Mouse (Mus musculus) thymus, adult 2 months (tissue): Measurements from ENCODE around the gene Gm19684. TPM values are rescaled to one million over a fixed set of nuclear protein-coding genes. Genes with fewer than 3 reads are reported as not detected.
"Not testable (repeated sequence)": the region's sequence is repeated elsewhere in the genome, so short reads cannot be mapped to it uniquely, and the experiment has no call there.

Experiments used
- DNase-seq: peaks from one replicate; pipeline ENCODE4 v3.0.0; 2021
- H3K27ac ChIP-seq: fragments of 200-500 bp; 2 replicates; pipeline ENCODE4 v1.5.1; 2012; ENCODE audit warnings: low read length, control low read depth; ENCODE audit not compliant: control insufficient read depth, insufficient read depth
- H3K27me3 ChIP-seq: fragments of 200-500 bp; 2 replicates; pipeline ENCODE4 v1.6.1; 2012; ENCODE audit warnings: mild to moderate bottlenecking, low read length, moderate library complexity, mixed read lengths; ENCODE audit not compliant: control insufficient read depth, insufficient read depth
- H3K36me3 ChIP-seq: fragments of 200-500 bp; 2 replicates; pipeline ENCODE4 v1.6.1; 2012; ENCODE audit warnings: mild to moderate bottlenecking, low read length, moderate library complexity; ENCODE audit not compliant: control insufficient read depth, insufficient read depth
- H3K4me1 ChIP-seq: fragments of 200-500 bp; replicated peaks from 2 replicates; pipeline ENCODE4 v1.6.1; 2012; ENCODE audit warnings: low read length; ENCODE audit not compliant: control insufficient read depth, insufficient read depth
- H3K4me3 ChIP-seq: fragments of 200-500 bp; 2 replicates; pipeline ENCODE4 v1.5.1; 2012; ENCODE audit warnings: mild to moderate bottlenecking, low read length, control low read depth, moderate library complexity; ENCODE audit not compliant: control insufficient read depth, insufficient read depth
- CTCF ChIP-seq: fragments of 200-500 bp; IDR thresholded peaks from 2 replicates; pipeline ENCODE4 v1.5.1; 2012; ENCODE audit warnings: mild to moderate bottlenecking, control low read depth, low read length, moderate library complexity, borderline replicate concordance; ENCODE audit not compliant: control insufficient read depth, poor library complexity, insufficient read depth; ENCODE audit errors: extremely low read depth
- POLR2A ChIP-seq: fragments of 200-500 bp; IDR thresholded peaks from 2 replicates; pipeline ENCODE4 v1.6.1; 2012; ENCODE audit warnings: mild to moderate bottlenecking, low read length, control low read depth, moderate library complexity; ENCODE audit not compliant: control insufficient read depth, poor library complexity, insufficient read depth; ENCODE audit errors: extremely low read depth
- WGBS: fragments of 180-500 bp; shearing (Covaris S2); methylation state at CpG from one replicate; pipeline ENCODE4 v1.1.7; 2018; 5-methylcytosine and 5-hydroxymethylcytosine counted together
- polyA plus RNA-seq: library from polyadenylated mRNA; depleted of rRNA; stranded (reverse); fragments of >200 nt; gene quantifications from 2 replicates; pipeline ENCODE4 v1.2.3, GENCODE M21; 2012; rRNA removed

The Gm19684 gene
- polyA plus RNA-seq, result 1.4 and 1.7 TPM in 2 replicates

DNA sequence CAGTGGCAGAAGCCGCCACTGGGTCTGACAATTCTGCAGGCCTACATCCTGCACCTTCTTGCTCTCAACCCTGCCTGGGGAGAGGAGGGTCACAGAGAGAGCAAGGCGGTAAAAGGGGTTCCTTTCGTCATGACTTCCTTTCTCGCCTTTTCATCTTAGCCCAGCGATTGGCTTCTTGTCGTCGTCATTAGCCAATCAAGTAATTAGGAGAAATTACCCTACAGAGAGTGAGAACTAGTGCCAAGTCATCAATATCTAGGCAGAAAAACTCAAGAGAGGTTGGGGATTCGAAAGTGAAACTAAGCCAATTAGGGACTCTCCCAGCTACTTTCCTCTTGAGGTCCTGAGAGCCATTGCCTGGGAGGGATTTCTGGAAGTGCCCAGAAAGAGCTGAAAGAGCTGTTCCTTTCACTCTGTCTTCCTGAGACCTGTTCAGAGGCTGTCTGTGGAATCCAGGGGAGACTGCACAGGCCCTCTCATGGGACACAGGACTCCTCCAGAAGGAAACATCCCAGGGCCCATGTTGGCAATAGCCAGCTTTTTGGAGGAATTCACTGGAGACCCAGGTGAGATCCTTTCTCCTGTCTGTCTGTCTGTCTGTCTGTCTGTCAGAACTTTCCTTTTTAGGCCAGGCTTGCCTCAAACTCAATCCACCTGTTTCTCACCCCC lies at the start of gene Gm19684:
Gm19684 (plus strand) TSS at position 327 of the 669 bp plus-strand sequence.
- DNase-seq, result peak; percentile 80
- WGBS, result 1% methylated on average over 8 of the region's 8 CpGs

DNA sequence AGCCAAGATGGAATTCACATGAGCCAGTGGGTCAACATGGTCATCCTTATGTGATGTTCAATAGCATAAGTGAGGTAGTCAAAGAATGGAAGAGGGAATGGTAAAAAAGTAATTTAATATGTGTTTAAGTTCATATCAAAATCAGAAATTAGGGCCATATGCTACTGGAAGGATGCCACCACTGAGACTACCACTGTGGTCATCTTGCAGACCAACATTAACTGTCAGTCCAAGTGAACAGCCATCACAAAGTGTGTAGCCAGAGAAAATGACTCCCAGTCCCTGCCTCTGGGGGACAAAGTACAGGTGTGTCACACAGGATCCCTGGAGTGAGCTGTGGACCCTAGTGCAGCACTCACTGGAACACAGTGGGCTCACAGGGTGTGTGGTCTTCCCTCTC lies 39.6 kb upstream of the Gm19684 start:
- H3K27ac ChIP-seq, H3K4me3 ChIP-seq, H3K27me3 ChIP-seq, H3K36me3 ChIP-seq, DNase-seq: not testable (repeated sequence)
- H3K4me1 ChIP-seq, result peaks cover 14% of the 10 kb centered on the region

More for the DNA sequence above, at the start of gene Gm19684:
- Histone ChIP-seq H3K4me1 (peaks cover 32% of the 10 kb centered on the region), H3K27ac (peak within 1 kb of the TSS; percentile 65), H3K4me3 (peak within 1 kb of the TSS; percentile 55)
- not testable (repeated sequence) for H3K27me3 ChIP-seq, H3K36me3 ChIP-seq
- peak; percentile 98 for TF ChIP-seq POLR2A

DNA sequence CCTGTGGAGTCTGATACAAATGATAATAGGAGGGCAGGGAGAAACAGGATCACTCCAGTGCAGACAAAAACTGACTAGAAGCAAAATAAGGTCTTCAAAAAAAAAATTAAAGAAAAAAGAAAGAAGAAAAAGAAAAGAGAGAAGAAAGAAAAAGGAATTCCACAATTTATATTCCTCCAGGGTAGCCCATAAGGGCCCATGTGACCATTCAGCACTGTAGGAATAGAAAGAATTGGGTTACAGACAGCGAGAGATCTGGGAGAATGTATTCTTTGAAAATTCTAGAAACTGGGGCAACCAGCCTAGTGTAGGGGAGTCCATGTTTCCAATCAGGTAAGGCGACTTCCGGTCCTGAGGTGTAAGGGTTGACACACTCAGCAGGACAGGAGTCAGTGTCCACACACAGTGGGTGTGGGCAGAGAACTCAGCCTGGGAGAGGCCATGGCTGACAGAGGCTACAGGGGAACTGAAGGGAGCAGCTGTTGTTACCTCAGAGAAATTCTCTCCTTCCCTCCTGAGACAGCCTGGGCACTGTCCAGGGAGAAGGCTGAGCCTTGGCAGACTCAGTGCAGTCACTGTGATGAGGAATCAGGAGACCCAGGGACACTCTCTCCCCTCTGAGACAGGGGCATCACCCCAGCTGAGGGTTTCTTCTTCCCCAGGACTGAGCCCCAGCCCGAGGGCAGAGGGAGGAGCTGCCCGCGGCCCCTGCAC lies 38.8 kb upstream of the Gm19684 start:
- 35% methylated on average over 6 of the region's 6 CpGs for WGBS
- Histone ChIP-seq H3K4me1 (peaks cover 14% of the 10 kb centered on the region), H3K4me3 (peak overlapping the region; percentile 57)
- H3K27ac ChIP-seq, H3K36me3 ChIP-seq, DNase-seq, H3K27me3 ChIP-seq: not testable (repeated sequence)

DNA sequence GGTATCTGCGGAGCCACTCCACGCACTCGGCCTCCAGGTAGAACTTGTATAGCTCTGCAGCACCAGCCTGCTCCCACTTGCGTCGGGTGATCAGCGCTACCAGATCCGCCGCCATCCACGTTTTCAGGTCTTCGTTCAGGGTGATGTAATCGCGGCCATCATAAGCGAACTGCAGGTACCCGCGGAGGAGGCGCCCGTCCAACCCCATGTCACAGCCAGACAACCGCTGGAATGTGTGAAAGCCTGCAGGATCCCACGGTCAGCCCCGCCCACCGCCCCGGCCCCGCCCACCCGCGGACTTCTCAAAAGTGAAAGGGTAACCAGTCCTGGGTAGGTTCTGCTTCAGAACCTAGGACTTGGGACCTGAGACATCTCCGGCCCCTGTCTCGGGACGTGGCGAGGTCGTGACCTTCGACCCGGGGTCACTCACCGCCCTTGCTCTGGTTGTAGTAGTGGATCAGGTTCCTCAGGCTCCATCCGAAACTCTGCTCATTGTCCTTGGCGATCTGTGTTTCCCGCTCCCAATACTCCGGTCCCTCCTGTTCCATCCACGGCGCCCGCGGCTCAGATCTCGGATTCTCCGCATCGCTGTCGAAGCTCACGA lies 38.1 kb upstream of the Gm19684 start:
- no peaks in the 10 kb centered on the region for H3K36me3 ChIP-seq
- peaks cover 14% of the 10 kb centered on the region for H3K4me1 ChIP-seq
- H3K4me3 ChIP-seq, result peak overlapping the region; percentile 57
- no peaks in the 10 kb centered on the region; the same call in 1 of the 2 replicates for H3K27me3 ChIP-seq
- peak; percentile 28 for DNase-seq
- WGBS, result under 1% methylated on average over 46 of the region's 46 CpGs
- no peak overlapping the region for H3K27ac ChIP-seq
- TF ChIP-seq CTCF (no peak), POLR2A (no peak)

DNA sequence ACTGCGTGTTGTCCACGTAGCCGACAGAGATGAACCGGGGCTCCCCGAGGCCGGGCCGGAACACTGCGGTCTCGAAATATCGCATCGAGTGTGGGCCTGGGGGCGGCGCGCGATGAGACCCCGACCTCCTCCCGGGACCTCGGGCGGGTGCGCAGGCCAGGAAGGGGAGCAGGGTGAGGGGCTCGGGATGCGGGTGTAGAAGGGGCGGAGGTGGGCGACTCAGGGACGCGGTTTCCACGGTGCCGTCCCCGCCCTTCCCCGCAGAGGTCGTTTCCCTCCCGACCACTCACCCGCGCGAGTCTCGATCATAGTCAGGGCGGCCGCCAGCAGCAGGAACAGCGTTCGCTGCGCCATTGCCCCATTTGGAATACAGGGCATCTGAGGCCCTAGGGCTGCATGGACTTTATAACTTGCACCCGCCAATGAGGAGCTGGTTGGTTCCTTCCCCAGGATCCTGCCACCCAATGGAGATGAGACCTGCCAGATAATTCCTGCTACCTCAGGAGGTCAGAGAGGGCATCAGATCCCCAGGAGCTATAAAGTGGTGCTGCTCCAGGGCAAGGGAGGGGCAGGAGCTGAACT lies 37.5 kb upstream of the Gm19684 start:
- Histone ChIP-seq H3K4me1 (peaks cover 14% of the 10 kb centered on the region), H3K36me3 (no peaks in the 10 kb centered on the region), H3K27me3 (no peaks in the 10 kb centered on the region; the same call in 1 of the 2 replicates), H3K4me3 (peak overlapping the region; percentile 57), H3K27ac (no peak overlapping the region)
- TF ChIP-seq POLR2A, result no peak
- no peak for TF ChIP-seq CTCF
- under 1% methylated on average over 42 of the region's 42 CpGs for WGBS
- DNase-seq, result peak; percentile 35

DNA sequence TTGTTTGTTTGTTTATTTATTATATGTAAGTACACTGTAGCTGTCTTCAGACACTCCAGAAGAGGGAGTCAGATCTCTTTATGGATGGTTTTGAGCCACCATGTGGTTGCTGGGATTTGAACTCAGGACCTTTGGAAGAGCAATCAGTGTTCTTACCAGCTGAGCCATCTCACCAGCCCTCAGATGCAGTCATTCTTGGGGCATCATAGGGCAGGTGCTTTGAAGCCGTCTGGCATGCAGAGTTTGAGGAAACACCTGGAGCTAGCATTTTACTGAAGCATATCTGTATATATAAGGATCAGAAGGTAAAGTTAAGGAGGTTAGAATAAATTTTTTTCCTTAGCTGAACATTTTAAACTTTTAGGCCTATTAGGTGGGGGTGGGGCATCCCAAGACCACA lies 35.5 kb upstream of the Gm19684 start:
- H3K4me1 ChIP-seq, result peaks cover 14% of the 10 kb centered on the region
- not testable (repeated sequence) for H3K27me3 ChIP-seq, H3K27ac ChIP-seq, H3K36me3 ChIP-seq, H3K4me3 ChIP-seq
- WGBS, result 9% methylated on average over 1 of the region's 1 CpGs
- DNase-seq, result peak; percentile 73

DNA sequence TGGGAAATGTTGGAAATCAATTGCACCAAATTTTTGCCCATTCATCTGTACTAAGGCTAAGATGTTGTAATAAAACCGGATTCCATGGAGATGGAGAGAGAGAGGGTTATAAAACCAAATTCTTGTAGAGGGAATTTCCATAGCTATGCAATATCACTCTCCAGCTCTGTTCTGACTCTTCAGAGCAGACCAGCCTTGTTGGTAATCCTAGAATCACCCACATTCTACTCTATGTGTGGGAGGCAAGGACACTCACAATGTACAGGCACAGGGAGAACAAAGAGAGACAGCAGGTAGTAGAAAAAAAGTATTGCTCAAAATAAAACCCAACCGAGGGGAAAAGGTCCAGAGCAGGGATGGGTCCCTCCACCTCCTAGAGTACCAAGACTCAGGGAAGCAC lies 29.5 kb upstream of the Gm19684 start:
- H3K4me3 ChIP-seq, H3K27me3 ChIP-seq, H3K4me1 ChIP-seq, H3K27ac ChIP-seq, DNase-seq, H3K36me3 ChIP-seq: not testable (repeated sequence)
- WGBS, result no CpG with 5 or more reads among the region's 2 CpGs

DNA sequence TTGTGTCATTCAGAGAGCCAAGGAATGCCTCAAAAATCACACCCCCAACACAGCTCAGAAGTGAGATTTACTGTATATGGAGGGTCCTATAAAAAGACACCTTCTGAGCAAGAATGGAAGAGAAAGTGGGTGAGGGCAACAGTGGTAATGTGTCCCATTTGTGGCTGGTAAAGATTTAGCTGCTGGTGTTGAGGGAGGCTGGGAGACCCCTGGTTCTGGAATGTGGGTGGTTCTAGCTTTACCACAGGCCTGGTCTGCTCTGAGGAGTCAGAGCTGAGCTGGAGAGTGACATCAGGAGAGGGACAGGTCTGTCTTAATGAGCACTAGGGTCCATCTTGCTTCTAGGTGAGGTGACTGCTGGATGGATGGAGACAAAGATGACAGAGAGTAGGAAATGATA lies 29.0 kb upstream of the Gm19684 start:
- not testable (repeated sequence) for H3K4me1 ChIP-seq, H3K36me3 ChIP-seq, H3K27ac ChIP-seq, H3K27me3 ChIP-seq, DNase-seq, H3K4me3 ChIP-seq
